Mouse (Mus musculus) cerebellum, adult 2 months (tissue): ENCODE measurements around the gene Ptpru.

ENCODE experiments used
- CTCF ChIP-seq: fragments of 200-500 bp; IDR thresholded peaks from 2 replicates; pipeline ENCODE4 v1.5.1; 2011; ENCODE audit warnings: low read depth, mild to moderate bottlenecking, control low read depth, low read length, moderate library complexity, borderline replicate concordance; ENCODE audit not compliant: insufficient read depth
- POLR2A ChIP-seq: fragments of 200-500 bp; IDR thresholded peaks from 2 replicates; pipeline ENCODE4 v1.6.1; 2011; ENCODE audit warnings: low read length, control low read depth, borderline replicate concordance; ENCODE audit not compliant: insufficient read depth

DNA sequence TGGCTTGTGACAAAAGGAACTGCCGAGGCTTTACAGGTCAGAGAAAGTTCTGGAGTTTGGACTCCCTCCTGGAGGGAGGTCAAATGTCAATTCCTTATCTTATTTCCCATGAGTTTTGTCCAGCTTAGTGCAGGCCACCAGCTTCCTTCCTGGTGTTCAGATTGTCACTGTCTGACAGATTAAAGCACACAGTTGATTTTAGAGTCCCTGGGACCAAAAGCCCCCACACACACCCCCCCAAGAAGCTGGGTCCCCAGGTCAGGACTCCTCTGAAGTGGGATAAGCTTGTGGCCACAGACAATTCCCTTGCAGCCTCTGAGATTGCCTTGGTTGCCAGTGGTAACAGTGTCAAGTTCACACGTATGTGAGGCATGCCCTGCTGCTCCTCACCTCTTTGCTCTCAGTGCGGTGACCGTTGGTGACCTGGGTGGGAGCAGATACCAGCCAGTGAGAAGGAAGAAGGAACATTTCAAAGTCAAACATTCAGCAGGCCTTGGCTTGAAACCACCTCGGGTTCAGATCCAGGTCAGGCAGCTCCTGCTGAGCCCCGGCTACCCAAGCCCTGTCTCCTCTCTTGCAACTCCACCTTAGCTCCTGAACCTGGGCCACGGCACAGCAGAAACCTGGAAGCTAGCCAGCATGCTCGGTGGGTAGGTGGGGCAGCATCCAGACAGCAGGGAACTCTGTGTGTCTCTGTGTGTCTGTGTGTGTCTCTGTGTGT lies 115.8 kb downstream of the Ptpru start:
- no peak for TF ChIP-seq CTCF
- no peak for TF ChIP-seq POLR2A
